Mouse (Mus musculus) cerebellum, adult 8-10 months (tissue): ENCODE data around the gene Edem2.
"Not testable (repeated sequence)": the region's sequence is repeated elsewhere in the genome, so short reads cannot be mapped to it uniquely, and the experiment has no call there.

Experiments used
- DNase-seq: peaks from one replicate; pipeline ENCODE4 v3.0.0; 2022

Edem2 gene

GRCm38 (mm10) chr2:155735766-155736165, 6.5 kb upstream of the Edem2 start, which contains the start of gene Gm17581:
Gene Gm17581 (minus strand): TSS chr2:155735866.
- not testable (repeated sequence) for DNase-seq

GRCm38 (mm10) chr2:155735080-155735479, 5.8 kb upstream of the Edem2 start:
- DNase-seq: no peak

- no peak for DNase-seq
Observed at GRCm38 (mm10) chr2:155728742-155729141, 533 bp downstream of the Edem2 start.

GRCm38 (mm10) chr2:155727764-155728395, 1.4 kb downstream of the Edem2 start:
- DNase-seq: no peak

GRCm38 (mm10) chr2:155726302-155726701, 3.0 kb downstream of the Edem2 start:
- no peak for DNase-seq

GRCm38 (mm10) chr2:155724526-155724925, 4.7 kb downstream of the Edem2 start:
- DNase-seq: no peak

GRCm38 (mm10) chr2:155724036-155724435, 5.2 kb downstream of the Edem2 start:
- no peak for DNase-seq

GRCm38 (mm10) chr2:155720585-155720984, 8.7 kb downstream of the Edem2 start:
- no peak for DNase-seq

- no peak for DNase-seq
Observed at GRCm38 (mm10) chr2:155717082-155717990, 11.9 kb downstream of the Edem2 start.

- no peak for DNase-seq
Observed at GRCm38 (mm10) chr2:155710557-155710956, 18.7 kb downstream of the Edem2 start.

- no peak for DNase-seq
Observed at GRCm38 (mm10) chr2:155707251-155707650, 22.0 kb downstream of the Edem2 start.

- DNase-seq: no peak
Observed at GRCm38 (mm10) chr2:155703630-155704029, 25.6 kb downstream of the Edem2 start.

- DNase-seq: no peak
Observed at GRCm38 (mm10) chr2:155701399-155701919, 27.8 kb downstream of the Edem2 start.

GRCm38 (mm10) chr2:155698443-155698842, 30.8 kb downstream of the Edem2 start:
- DNase-seq: not testable (repeated sequence)

- no peak for DNase-seq
Observed at GRCm38 (mm10) chr2:155696851-155697250, 32.4 kb downstream of the Edem2 start.

- DNase-seq: peak; percentile 91
Observed at GRCm38 (mm10) chr2:155696091-155696558, 33.1 kb downstream of the Edem2 start.

GRCm38 (mm10) chr2:155695316-155695715, 34.0 kb downstream of the Edem2 start:
- DNase-seq: no peak

- DNase-seq: no peak
Observed at GRCm38 (mm10) chr2:155694564-155694963, 34.7 kb downstream of the Edem2 start.

- DNase-seq: no peak
Observed at GRCm38 (mm10) chr2:155693136-155693535, 36.1 kb downstream of the Edem2 start.

- DNase-seq: peak; percentile 99
Observed at GRCm38 (mm10) chr2:155691723-155692493, 37.4 kb downstream of the Edem2 start, which contains the start of gene Trpc4ap. Gene Trpc4ap (minus strand): TSS chr2:155692384.

GRCm38 (mm10) chr2:155691336-155691722, 37.9 kb downstream of the Edem2 start:
- no peak for DNase-seq

GRCm38 (mm10) chr2:155689211-155689610, 40.1 kb downstream of the Edem2 start:
- DNase-seq: no peak

GRCm38 (mm10) chr2:155687746-155688145, 41.5 kb downstream of the Edem2 start:
- DNase-seq: no peak
